Mouse (Mus musculus): ENCODE results near the gene Cplx2.

DNA sequence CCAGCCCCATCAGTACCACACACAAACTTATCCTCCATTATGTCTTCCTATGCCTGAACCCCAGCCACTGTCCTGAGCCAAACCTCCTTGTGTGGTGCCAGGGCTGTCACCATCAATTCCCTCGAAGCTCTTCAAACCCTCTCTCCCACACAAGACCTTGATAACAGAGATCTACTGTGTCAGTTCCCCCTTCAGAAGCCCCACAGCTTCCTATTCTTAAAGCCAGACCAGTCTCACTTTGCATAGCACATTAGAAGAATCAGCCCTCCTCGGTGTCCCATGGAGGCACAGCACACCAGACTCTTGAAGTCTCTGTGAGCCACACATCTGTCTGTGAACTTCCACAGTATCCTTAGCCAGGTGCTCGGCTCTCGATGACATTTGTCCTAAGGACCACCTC is 41.6 kb downstream of the Cplx2 start:
- TF ChIP-seq CTCF (IDR thresholded peaks at IDR 0.05; ENCODE audit: borderline replicate concordance, extremely low read depth, insufficient read depth, insufficient read length), result no peak
- no peak for TF ChIP-seq POLR2A (IDR thresholded peaks at IDR 0.05; ENCODE audit: borderline replicate concordance, extremely low read depth, insufficient read depth, insufficient read length, poor library complexity, severe bottlenecking)

Data from brain, embryonic 14.5 days (tissue).